Mouse (Mus musculus): ENCODE measurements around the gene Gpr152. TPM values are rescaled to one million over a fixed set of nuclear protein-coding genes. Genes with fewer than 3 reads are reported as not detected.

The Gpr152 gene
- total RNA-seq, 2 experiments from 2014 or later = not detected

DNA sequence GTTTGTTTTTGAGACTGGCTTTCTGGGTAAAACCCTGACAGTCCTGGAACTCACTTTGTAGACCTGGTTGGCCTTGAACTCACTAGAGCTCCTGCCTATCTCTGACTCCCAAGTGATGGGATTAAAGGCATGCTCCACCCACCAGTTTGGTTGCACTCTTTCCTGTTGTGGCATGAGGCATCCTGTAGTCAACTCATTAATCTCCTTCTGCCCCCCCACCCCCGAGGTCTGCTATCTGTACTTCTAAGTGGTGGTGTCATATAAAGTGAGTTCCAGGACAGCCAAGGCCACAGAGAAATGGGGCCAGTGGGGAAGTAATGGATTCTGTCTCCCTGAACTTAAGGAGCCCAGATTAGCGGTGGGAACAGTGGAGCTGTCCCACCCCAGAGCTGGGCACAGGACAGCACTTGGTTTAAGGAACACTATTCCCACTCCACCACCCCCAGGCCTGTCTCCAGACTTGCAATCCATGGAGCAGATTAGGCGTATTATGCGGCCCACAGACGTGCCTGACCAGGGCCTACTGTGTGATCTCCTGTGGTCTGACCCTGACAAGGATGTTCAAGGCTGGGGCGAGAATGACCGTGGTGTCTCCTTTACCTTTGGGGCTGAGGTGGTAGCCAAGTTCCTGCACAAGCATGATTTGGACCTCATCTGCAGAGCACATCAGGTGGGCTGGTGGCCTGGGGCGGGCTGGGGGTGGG lies 54.6 kb downstream of the Gpr152 start:
- intact Hi-C loops (cut with DNase I) = no loop called here
- no peak for DNase-seq

DNA sequence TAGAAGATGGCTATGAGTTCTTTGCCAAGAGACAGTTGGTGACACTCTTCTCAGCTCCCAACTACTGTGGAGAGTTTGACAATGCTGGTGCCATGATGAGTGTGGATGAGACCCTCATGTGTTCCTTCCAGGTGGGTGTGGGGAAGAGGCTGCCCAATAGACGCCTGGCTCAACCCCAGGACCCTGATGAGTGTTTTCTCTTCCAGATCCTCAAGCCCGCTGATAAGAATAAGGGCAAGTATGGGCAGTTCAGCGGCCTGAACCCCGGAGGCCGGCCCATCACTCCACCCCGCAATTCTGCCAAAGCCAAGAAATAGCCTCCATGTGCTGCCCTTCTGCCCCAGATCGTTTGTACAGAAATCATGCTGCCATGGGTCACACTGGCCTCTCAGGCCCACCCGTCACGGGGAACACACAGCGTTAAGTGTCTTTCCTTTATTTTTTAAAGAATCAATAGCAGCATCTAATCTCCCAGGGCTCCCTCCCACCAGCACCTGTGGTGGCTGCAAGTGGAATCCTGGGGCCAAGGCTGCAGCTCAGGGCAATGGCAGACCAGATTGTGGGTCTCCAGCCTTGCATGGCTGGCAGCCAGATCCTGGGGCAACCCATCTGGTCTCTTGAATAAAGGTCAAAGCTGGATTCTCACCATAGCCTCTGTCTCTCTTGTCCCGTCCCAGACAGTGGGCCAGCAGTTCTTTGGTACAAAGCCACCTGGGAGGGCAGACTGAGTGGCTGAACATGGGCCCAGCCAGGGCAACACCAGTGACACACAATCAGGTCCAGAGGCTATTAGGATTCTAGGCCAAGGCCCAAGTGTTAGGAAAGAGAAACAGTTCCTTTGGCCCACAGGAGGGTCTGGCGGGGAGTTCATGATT lies 55.4 kb downstream of the Gpr152 start:
- intact Hi-C loops (cut with DNase I) = no loop called here
- no peak for DNase-seq

Other genes starting within 250 kb of the Gpr152 start
- 10 to 100 TPM in 1 of 2 experiments, 1 to 10 TPM in 1; 9.1 to 17.7 TPM for gene Tcirg1, start 232.7 kb upstream of the Gpr152 start, total RNA-seq (2021)
- 100 to 1,000 TPM; 508 to 532 TPM for gene Ndufs8, start 227.0 kb upstream of the Gpr152 start, total RNA-seq (2021)
- gene Aldh3b1, start 210.0 kb upstream of the Gpr152 start, total RNA-seq (2021) = 1 to 10 TPM; 1.5 to 1.6 TPM
- gene Unc93b1, start 204.6 kb upstream of the Gpr152 start, total RNA-seq (2021) = 10 to 100 TPM; 16.9 to 20.6 TPM
- under 1 TPM; 0.38 to 0.56 TPM for gene Aldh3b3, start 181.1 kb upstream of the Gpr152 start, total RNA-seq (2021)
- gene Aldh3b2, start 167.5 kb upstream of the Gpr152 start, total RNA-seq (2021) = under 1 TPM in 1 of 2 experiments, not detected in 1; 0.39 TPM
- gene Acy3, start 153.2 kb upstream of the Gpr152 start, total RNA-seq (2021) = 10 to 100 TPM; 22.8 to 24.4 TPM
- not detected for gene Tbx10, start 147.0 kb upstream of the Gpr152 start, total RNA-seq (2021)
- 100 to 1,000 TPM; 126 to 140 TPM for gene Nudt8, start 139.2 kb upstream of the Gpr152 start, total RNA-seq (2021)
- gene Gm49405, start 139.2 kb upstream of the Gpr152 start, total RNA-seq (2021) = 1 to 10 TPM; 1.3 to 1.4 TPM
- gene Doc2g, start 136.5 kb upstream of the Gpr152 start, total RNA-seq (2021) = 100 to 1,000 TPM; 174 to 196 TPM
- 1,000 to 10,000 TPM; 1,111 to 1,164 TPM for gene Ndufv1, start 127.0 kb upstream of the Gpr152 start, total RNA-seq (2021)
- 100 to 1,000 TPM; 339 to 350 TPM for gene Gstp1, start 101.8 kb upstream of the Gpr152 start, total RNA-seq (2021)
- 100 to 1,000 TPM; 120 to 124 TPM for gene Gstp2, start 93.8 kb upstream of the Gpr152 start, total RNA-seq (2021)
- not detected for gene Gstp3, start 80.2 kb upstream of the Gpr152 start, total RNA-seq (2021)
- not detected for gene Cabp2, start 58.2 kb upstream of the Gpr152 start, total RNA-seq (2021)
- 10 to 100 TPM; 35.3 to 39.1 TPM for gene Cdk2ap2, start 42.6 kb upstream of the Gpr152 start, total RNA-seq (2021)
- gene Pitpnm1, start 39.8 kb upstream of the Gpr152 start, total RNA-seq (2021) = 10 to 100 TPM; 20.7 to 22.9 TPM
- gene Aip, start 13.9 kb upstream of the Gpr152 start, total RNA-seq (2021) = 10 to 100 TPM; 56.8 to 64.0 TPM
- under 1 TPM in 1 of 2 experiments, not detected in 1; 0.19 TPM for gene Cabp4, start 4.2 kb downstream of the Gpr152 start, total RNA-seq (2021)
- gene Coro1b, start 8.8 kb downstream of the Gpr152 start, total RNA-seq (2021) = 10 to 100 TPM; 52.4 to 55.6 TPM
- gene Ptprcap, start 13.8 kb downstream of the Gpr152 start, total RNA-seq (2021) = 1 to 10 TPM; 1.1 to 1.3 TPM
- gene Rps6kb2, start 23.6 kb downstream of the Gpr152 start, total RNA-seq (2021) = 10 to 100 TPM; 16.4 to 18.8 TPM
- 10 to 100 TPM; 29.4 to 33.7 TPM for gene Carns1, start 35.7 kb downstream of the Gpr152 start, total RNA-seq (2021)
- 10 to 100 TPM in 1 of 2 experiments, 1 to 10 TPM in 1; 6.6 to 11.1 TPM for gene Tbc1d10c, start 51.5 kb downstream of the Gpr152 start, total RNA-seq (2021)
- gene Ppp1ca, start 52.3 kb downstream of the Gpr152 start, total RNA-seq (2021) = 100 to 1,000 TPM; 326 to 332 TPM
- 1 to 10 TPM; 5.2 to 5.3 TPM for gene Rad9a, start 61.9 kb downstream of the Gpr152 start, total RNA-seq (2021)
- 1 to 10 TPM in 1 of 2 experiments, under 1 TPM in 1; 0.51 to 1.2 TPM for gene Clcf1, start 74.5 kb downstream of the Gpr152 start, total RNA-seq (2021)
- gene AC109138.7, start 74.6 kb downstream of the Gpr152 start, total RNA-seq (2021) = not detected
- gene Pold4, start 92.1 kb downstream of the Gpr152 start, total RNA-seq (2021) = 10 to 100 TPM; 11.9 to 13.7 TPM
- 1 to 10 TPM; 7.2 to 8.6 TPM for gene Ssh3, start 129.4 kb downstream of the Gpr152 start, total RNA-seq (2021)
- under 1 TPM; 0.51 to 0.80 TPM for gene Ankrd13d, start 143.3 kb downstream of the Gpr152 start, total RNA-seq (2021)
- 10 to 100 TPM; 47.5 to 50.4 TPM for gene Grk2, start 166.4 kb downstream of the Gpr152 start, total RNA-seq (2021)